Mouse (Mus musculus) left cerebral cortex, postnatal 14 days (tissue): ENCODE data around the gene Asb8. TPM values are rescaled to one million over a fixed set of nuclear protein-coding genes. Genes with fewer than 3 reads are reported as not detected.

Source experiments
- DNase-seq, 2 experiments: peaks; one replicate each; pipeline ENCODE4 v3.0.0; 2021 to 2022; ENCODE audit warnings: low spot score in 2 of 2, mixed read lengths in 1 of 2
- intact Hi-C: fragments of 180-260 bp; cut with DNase I; formaldehyde crosslinking; loops from one replicate; pipeline ENCODE4 v1.15.1; 2025
- total RNA-seq, 2 experiments: library from RNA; stranded (reverse); gene quantifications; 2 replicates each; pipeline ENCODE4 v1.2.3; 2021

Asb8 gene
- total RNA-seq, 2 experiments from 2014 or later: 43.4 to 45.4 TPM

DNA sequence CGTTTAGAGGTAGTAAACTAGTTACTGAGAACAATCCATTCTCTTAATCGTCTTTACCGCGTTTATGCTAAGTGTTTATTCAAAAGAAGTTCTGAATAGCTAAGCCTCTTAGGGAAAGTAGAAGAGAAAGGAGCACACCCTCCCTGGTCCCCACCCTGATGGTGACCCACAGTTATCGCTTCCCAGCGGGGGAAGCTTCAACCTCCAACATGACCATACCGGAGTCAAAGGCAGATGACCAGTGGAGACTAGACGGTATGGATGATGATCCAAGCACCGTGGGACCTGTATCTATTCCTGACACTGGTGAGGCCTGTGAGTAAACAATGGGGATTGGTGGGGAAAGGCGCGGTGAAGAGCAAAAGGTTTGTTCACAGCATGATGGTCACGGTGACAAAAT, 70.5 kb downstream of the Asb8 start:
- intact Hi-C loops: loop anchor here (5.0 kb wide), 2 partner anchors 57 to 72 kb away; partner anchors contain the start of genes Asb8 and Ccdc184
- DNase-seq: no peak

- DNase-seq: peak; percentile 89 to 90
- intact Hi-C loops: loop anchor here (2.0 to 5.0 kb wide), 3 partner anchors 15 to 74 kb away; partner anchors contain the start of genes Asb8 and Ccdc184
Observed at GRCm38 (mm10) chr15:98093121-98094011, 72.1 kb downstream of the Asb8 start, which contains the start of gene Senp1. Senp1 (minus strand) TSS chr15:98093744.

DNA sequence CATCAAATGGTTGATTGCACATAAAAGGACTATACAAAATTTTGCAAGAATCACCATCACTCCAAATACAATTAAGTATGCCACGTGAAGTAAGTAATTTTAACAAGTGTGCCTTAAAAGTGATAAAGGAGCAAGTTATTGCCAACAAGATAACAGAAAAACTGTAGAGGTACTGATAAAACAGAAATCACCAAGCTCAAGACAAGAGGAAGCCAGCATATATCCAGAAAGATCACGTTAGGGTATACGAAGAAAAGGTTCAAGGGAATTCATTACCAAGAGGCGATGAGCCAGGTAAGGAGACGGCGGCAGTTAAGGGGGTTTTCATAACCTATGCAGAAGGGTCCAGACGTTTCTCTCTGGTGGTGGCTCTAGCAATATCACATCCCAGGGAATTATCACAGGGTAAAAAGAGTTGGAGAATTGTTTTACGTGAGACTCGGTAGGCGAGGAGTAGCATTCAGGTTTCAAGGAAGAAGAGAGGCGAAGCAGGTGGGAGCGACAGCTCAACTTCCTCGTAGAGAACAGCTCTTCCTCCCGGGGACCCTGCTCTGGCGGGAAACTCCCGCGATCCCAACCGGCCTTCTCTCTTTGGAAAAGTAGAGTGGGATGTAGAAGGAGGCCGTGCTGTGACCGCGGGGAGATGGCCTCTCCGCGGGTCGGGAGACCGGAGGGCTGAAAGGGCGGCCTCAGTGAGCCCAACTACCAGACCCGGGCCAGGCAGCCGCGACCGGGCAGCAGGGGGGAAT, 72.9 kb downstream of the Asb8 start, which contains the start of gene Pfkm:
Gene Pfkm (plus strand): TSS at position 218 of the 749 bp plus-strand sequence.
- intact Hi-C loops: loop anchor here (2.0 to 5.0 kb wide), 3 partner anchors 16 to 75 kb away; partner anchors contain the start of genes Asb8 and Ccdc184
- DNase-seq: no peak

- intact Hi-C loops: loop anchor here (2.0 to 5.0 kb wide), 3 partner anchors 17 to 75 kb away; partner anchors contain the start of genes Asb8 and Ccdc184
Observed at GRCm38 (mm10) chr15:98091841-98092240, 73.6 kb downstream of the Asb8 start.

DNA sequence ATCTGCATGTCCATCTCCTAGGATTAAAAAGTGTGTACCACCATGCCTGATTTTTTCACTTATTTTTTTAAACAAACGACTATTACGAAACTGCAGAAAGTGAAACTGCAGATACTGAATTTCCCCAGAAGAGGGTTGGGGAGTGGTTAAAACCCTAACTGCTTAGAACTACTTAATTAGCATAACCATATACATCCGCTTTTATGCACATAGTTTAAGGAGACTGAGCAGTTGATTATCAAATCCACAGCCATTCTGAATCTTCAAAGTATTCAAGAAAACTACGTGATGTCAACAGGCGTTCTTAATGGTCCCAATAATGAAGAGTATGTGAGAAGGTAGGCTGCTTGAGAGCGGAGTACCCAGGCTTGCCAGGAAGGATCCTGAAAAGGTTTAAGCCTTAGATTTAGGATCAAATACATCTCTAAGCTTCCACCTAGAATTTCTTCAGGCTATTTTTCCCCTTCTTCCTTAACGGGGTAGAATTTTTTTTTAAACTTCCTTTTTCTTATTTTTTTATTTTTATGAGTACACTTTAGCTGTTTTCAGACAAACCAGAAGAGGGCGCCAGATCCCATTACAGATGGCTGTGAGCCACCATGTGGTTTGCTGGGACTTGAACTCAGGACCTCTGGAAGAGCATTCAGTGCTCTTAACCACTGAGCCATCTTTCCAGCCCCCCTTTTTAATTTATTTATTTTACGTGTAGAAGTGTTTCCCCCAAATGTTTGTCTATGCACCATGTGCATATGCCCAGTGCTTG, 75.8 kb downstream of the Asb8 start:
- peak in 1 of 2 experiments; percentile 30 for DNase-seq
- intact Hi-C loops: loop anchor here (5.0 kb wide), 3 partner anchors 63 to 303 kb away; partner anchors contain the start of genes Asb8 and Ccdc184

More at GRCm38 (mm10) chr15:98091841-98092240, 73.6 kb downstream of the Asb8 start:
- DNase-seq: no peak

- intact Hi-C loops: loop anchor here (5.0 kb wide), 1 partner anchor 303 kb away; no protein-coding TSS in a partner anchor
- no peak for DNase-seq
Observed at GRCm38 (mm10) chr15:98088889-98089288, 76.5 kb downstream of the Asb8 start.

Other genes starting within 250 kb of the Asb8 start
- 10 to 100 TPM; 14.9 to 16.3 TPM for gene Tmem106c, start 201.4 kb downstream of the Asb8 start, total RNA-seq
- under 1 TPM; 0.57 to 0.97 TPM for gene Col2a1, start 160.9 kb downstream of the Asb8 start, total RNA-seq
- 100 to 1,000 TPM; 349 to 369 TPM for gene Pfkm, start 73.0 kb downstream of the Asb8 start, total RNA-seq
- gene Senp1, start 71.9 kb downstream of the Asb8 start, total RNA-seq: 10 to 100 TPM; 11.8 to 13.7 TPM
- gene Ccdc184, start 1.5 kb upstream of the Asb8 start, total RNA-seq: 10 to 100 TPM; 28.3 TPM
- not detected for gene Olfr288, start 29.9 kb upstream of the Asb8 start, total RNA-seq
- gene Gm44579, start 55.4 kb upstream of the Asb8 start, total RNA-seq: not detected
- gene Olfr287, start 55.4 kb upstream of the Asb8 start, total RNA-seq: 1 to 10 TPM; 1.8 to 2.4 TPM
- not detected for gene Olfr286, start 68.8 kb upstream of the Asb8 start, total RNA-seq
- gene H1fnt, start 91.7 kb upstream of the Asb8 start, total RNA-seq: not detected
- gene Zfp641, start 130.5 kb upstream of the Asb8 start, total RNA-seq: 1 to 10 TPM; 6.9 to 7.0 TPM
- not detected for gene Olfr285, start 151.7 kb upstream of the Asb8 start, total RNA-seq
- not detected for gene Olfr284, start 175.4 kb upstream of the Asb8 start, total RNA-seq
- gene Olfr283, start 215.3 kb upstream of the Asb8 start, total RNA-seq: not detected